Mouse (Mus musculus): ENCODE results near the gene Xntrpc. TPM values are rescaled to one million over a fixed set of nuclear protein-coding genes. Genes with fewer than 3 reads are reported as not detected.
"Not testable (repeated sequence)": the region's sequence is repeated elsewhere in the genome, so short reads cannot be mapped to it uniquely, and the experiment has no call there.

The Xntrpc gene
- polyA plus RNA-seq, 1 experiment from 2014 or later, result 1.8 TPM

DNA sequence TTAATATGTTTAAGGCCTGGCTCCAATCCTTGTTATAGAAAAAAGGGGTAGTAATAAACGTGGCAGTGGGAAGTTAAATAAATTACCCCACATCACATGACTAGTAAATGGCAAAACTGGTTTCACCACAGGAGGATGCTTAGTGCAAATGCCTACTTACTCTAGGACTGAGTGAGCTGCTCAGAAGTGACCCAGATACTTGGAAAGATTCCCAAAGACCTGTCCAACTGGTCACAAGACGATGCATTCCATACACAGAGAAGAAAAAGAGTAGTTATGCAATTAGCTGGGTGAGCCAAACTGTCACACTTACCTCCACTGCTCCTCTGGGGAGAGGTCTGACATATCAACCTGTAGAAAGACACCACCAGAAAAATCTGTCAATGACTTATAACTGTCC, 23.2 kb upstream of the Xntrpc start:
- no peak for DNase-seq (ENCODE audit: low spot score)
- Histone ChIP-seq H3K27me3 (ENCODE audit: low read depth, poor library complexity, severe bottlenecking) (no peaks in the 10 kb centered on the region), H3K4me1 (no peaks in the 10 kb centered on the region), H3K4me3 (no peak overlapping the region), H3K9me3 (replicated peaks) (no peaks in the 10 kb centered on the region), H3K36me3 (peaks cover 63% of the 10 kb centered on the region), H3K27ac (replicated peaks) (no peak overlapping the region)
- 90% methylated on average over 2 of the region's 2 CpGs for whole genome bisulfite sequencing

GRCm38 (mm10) chr7:102048524-102048923, 17.0 kb upstream of the Xntrpc start:
- not testable (repeated sequence) for H3K4me1 ChIP-seq; DNase-seq (ENCODE audit: low spot score); H3K27ac ChIP-seq (replicated peaks); H3K27me3 ChIP-seq (ENCODE audit: low read depth, poor library complexity, severe bottlenecking); H3K9me3 ChIP-seq (replicated peaks); H3K4me3 ChIP-seq
- peaks cover 51% of the 10 kb centered on the region for H3K36me3 ChIP-seq

GRCm38 (mm10) chr7:102061353-102061752, 4.2 kb upstream of the Xntrpc start:
- DNase-seq (ENCODE audit: low spot score), result no peak
- WGBS, result 90% methylated on average over 3 of the region's 3 CpGs
- Histone ChIP-seq H3K36me3 (peaks cover 60% of the 10 kb centered on the region), H3K9me3 (replicated peaks) (no peaks in the 10 kb centered on the region), H3K27me3 (ENCODE audit: low read depth, poor library complexity, severe bottlenecking) (no peaks in the 10 kb centered on the region), H3K4me3 (no peak overlapping the region), H3K27ac (replicated peaks) (no peak overlapping the region), H3K4me1 (peaks cover 19% of the 10 kb centered on the region)

DNA sequence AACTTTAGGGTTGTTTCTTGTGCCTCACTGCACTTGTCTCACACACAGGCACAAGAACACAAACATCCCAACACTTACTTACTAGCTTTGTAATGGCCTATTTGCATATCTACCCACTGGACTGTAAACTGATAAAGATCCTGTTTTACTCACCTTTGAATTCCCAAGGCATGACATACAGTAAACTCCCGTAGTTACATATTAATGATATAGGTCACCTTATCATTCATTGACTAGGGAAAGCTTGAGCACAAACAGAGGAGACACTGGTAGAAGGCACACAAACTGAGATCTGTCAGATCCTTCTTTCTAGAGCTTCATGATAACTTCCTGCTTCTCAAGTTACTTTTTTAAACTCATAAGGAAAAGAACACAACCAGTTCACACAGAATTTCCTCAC, 3.3 kb upstream of the Xntrpc start:
- peaks cover 23% of the 10 kb centered on the region for H3K4me1 ChIP-seq
- no peaks in the 10 kb centered on the region for H3K9me3 ChIP-seq (replicated peaks)
- H3K27me3 ChIP-seq (ENCODE audit: low read depth, poor library complexity, severe bottlenecking), result no peaks in the 10 kb centered on the region
- peaks cover 52% of the 10 kb centered on the region for H3K36me3 ChIP-seq
- H3K4me3 ChIP-seq, result no peak overlapping the region
- no peak overlapping the region for H3K27ac ChIP-seq (replicated peaks)
- WGBS, result 91% methylated on average over 1 of the region's 1 CpGs
- DNase-seq (ENCODE audit: low spot score), result no peak

DNA sequence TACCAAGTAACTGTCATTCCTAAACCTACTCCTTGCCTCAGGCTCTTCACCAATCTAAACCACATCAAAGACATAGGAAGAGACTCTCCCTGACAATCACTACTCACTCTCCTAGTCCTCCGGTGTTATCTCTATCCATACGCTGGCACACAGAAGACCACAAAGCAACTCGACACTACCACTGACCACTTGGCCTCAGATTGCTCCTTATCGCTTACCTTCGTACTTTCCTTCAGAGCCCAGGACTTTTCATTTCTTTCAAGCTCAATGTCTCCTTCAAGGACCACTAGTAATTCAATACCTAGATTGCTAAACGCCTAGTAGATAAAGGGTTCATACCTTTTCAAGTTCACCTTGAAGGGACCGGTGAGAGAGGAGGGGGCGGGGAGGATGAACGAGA, 1.6 kb upstream of the Xntrpc start:
- DNase-seq (ENCODE audit: low spot score), result no peak
- no peaks in the 10 kb centered on the region for H3K9me3 ChIP-seq (replicated peaks)
- peak overlapping the region; percentile 84 for H3K4me3 ChIP-seq
- H3K36me3 ChIP-seq, result peaks cover 49% of the 10 kb centered on the region
- peaks cover 23% of the 10 kb centered on the region for H3K4me1 ChIP-seq
- no peaks in the 10 kb centered on the region for H3K27me3 ChIP-seq (ENCODE audit: low read depth, poor library complexity, severe bottlenecking)
- no peak overlapping the region for H3K27ac ChIP-seq (replicated peaks)
- WGBS, result 92% methylated on average over 9 of the region's 9 CpGs

DNA sequence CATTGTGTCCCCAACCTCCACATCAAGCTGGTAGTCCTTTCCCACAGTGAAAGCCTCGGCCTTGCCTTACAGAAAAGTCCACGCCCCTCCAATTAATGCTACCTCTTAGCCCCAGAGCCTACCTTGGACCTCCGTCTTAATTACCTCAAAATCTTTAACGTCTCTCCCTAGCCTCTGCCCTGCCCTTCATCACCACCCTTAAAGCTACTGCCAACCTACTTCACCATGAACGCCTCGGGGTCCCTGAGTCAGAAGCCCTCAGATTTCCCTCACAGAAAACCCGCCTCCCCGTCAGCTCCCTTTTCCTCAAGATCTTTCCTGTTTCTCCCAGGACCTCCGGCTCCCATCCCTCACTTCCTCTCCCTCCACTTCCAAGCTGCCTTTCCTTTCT, 863 bp upstream of the Xntrpc start:
- WGBS, result 2% methylated on average over 9 of the region's 9 CpGs
- Histone ChIP-seq H3K9me3 (replicated peaks) (no peaks in the 10 kb centered on the region), H3K4me3 (peak overlapping the region; percentile 84), H3K27me3 (ENCODE audit: low read depth, poor library complexity, severe bottlenecking) (no peaks in the 10 kb centered on the region), H3K4me1 (peaks cover 23% of the 10 kb centered on the region), H3K36me3 (peaks cover 46% of the 10 kb centered on the region), H3K27ac (replicated peaks) (peak overlapping the region; percentile 93)
- no peak for DNase-seq (ENCODE audit: low spot score)

DNA sequence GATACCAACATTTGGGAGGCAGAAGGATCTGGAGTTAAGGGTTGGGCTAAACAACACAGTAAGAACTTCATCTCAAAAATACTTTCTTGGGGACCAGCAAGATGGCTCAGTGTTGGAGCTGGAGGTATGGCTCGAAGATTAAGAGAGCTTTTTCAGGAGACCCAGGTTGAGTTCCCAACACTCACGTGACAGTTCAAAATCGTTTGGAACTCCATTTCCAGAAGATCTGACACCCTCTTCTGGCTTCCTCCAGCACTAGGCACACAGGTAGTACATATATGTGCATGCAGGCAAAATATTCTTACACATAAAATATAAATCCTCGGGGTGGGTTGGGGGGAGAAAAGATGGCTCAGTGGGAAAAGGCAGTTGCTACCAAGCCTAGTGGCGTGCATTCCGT, 850 bp downstream of the Xntrpc start:
- H3K9me3 ChIP-seq (replicated peaks), result no peaks in the 10 kb centered on the region
- peak overlapping the region; percentile 93; the same call in 1 of the 2 replicates for H3K27ac ChIP-seq (replicated peaks)
- peak overlapping the region; percentile 84 for H3K4me3 ChIP-seq
- DNase-seq (ENCODE audit: low spot score), result no peak
- no peaks in the 10 kb centered on the region for H3K27me3 ChIP-seq (ENCODE audit: low read depth, poor library complexity, severe bottlenecking)
- H3K36me3 ChIP-seq, result peaks cover 48% of the 10 kb centered on the region
- peaks cover 23% of the 10 kb centered on the region for H3K4me1 ChIP-seq
- 83% methylated on average over 6 of the region's 6 CpGs for WGBS

- Histone ChIP-seq H3K9me3 (replicated peaks) (no peaks in the 10 kb centered on the region), H3K4me1 (no peaks in the 10 kb centered on the region), H3K27ac (replicated peaks) (no peak overlapping the region), H3K27me3 (ENCODE audit: low read depth, poor library complexity, severe bottlenecking) (no peaks in the 10 kb centered on the region), H3K4me3 (no peak overlapping the region), H3K36me3 (peaks cover 97% of the 10 kb centered on the region)
- DNase-seq (ENCODE audit: low spot score), result no peak
- 86% methylated on average over 7 of the region's 7 CpGs for WGBS
These were observed 11.3 kb downstream of the Xntrpc start for GRCm38 (mm10) chr7:102076714-102077296.

DNA sequence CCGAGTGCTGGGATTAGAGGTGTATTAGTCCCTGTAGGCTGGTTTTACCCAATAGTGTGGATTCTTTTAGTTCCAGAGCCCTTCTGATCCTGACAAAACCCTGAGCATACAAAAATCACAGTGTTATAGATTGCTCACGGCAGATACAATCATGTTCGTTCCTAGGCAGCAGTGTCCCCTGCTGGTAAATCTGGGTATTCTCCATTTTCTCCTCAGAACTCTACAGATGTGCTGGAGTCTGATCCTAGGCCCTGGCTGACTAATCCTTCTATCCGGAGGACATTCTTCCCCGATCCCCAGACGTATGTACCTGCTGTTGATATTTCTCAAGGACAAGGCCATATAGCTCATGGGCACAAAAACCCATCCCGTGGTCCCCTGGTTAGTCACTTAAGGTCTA, 13.0 kb downstream of the Xntrpc start:
- H3K36me3 ChIP-seq, result peaks cover 97% of the 10 kb centered on the region

DNA sequence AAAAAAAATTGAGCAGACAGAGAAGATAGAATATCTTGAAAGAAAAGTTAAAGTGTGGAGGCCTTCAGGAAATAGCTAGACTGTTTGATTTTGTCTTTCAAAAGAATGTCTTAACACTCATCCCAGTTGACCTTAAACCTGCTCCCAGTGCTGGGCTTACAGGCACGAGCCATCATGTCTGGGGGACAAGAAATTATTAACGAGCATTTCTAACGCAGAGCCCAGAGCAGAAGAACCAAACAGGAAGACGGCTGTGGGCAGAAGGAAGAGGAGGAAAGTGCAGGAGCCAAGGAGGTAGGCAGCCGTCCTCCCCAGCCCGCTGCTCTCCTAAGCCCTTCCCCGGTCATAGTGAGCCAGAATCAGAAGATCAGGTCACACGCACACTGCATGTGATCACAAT, 14.8 kb downstream of the Xntrpc start:
- no peaks in the 10 kb centered on the region for H3K9me3 ChIP-seq (replicated peaks)
- no peak overlapping the region for H3K4me3 ChIP-seq
- peaks cover 97% of the 10 kb centered on the region for H3K36me3 ChIP-seq
- WGBS, result 95% methylated on average over 8 of the region's 8 CpGs
- no peak for DNase-seq (ENCODE audit: low spot score)
- no peak overlapping the region for H3K27ac ChIP-seq (replicated peaks)
- H3K4me1 ChIP-seq, result no peaks in the 10 kb centered on the region
- no peaks in the 10 kb centered on the region for H3K27me3 ChIP-seq (ENCODE audit: low read depth, poor library complexity, severe bottlenecking)

More for the DNA sequence above, 13.0 kb downstream of the Xntrpc start:
- no peak for DNase-seq (ENCODE audit: low spot score)
- H3K27ac ChIP-seq (replicated peaks), result no peak overlapping the region
- H3K27me3 ChIP-seq (ENCODE audit: low read depth, poor library complexity, severe bottlenecking), result no peaks in the 10 kb centered on the region
- WGBS, result 82% methylated on average over 7 of the region's 7 CpGs
- H3K4me3 ChIP-seq, result no peak overlapping the region
- H3K9me3 ChIP-seq (replicated peaks), result no peaks in the 10 kb centered on the region
- no peaks in the 10 kb centered on the region for H3K4me1 ChIP-seq

GRCm38 (mm10) chr7:102081784-102082183, 16.3 kb downstream of the Xntrpc start:
- Histone ChIP-seq H3K9me3 (replicated peaks) (no peaks in the 10 kb centered on the region), H3K4me3 (no peak overlapping the region), H3K4me1 (no peaks in the 10 kb centered on the region), H3K36me3 (peaks cover 96% of the 10 kb centered on the region), H3K27me3 (ENCODE audit: low read depth, poor library complexity, severe bottlenecking) (no peaks in the 10 kb centered on the region), H3K27ac (replicated peaks) (no peak overlapping the region)
- DNase-seq (ENCODE audit: low spot score), result no peak
- WGBS, result 95% methylated on average over 5 of the region's 5 CpGs

GRCm38 (mm10) chr7:102082816-102083215, 17.3 kb downstream of the Xntrpc start, which contains the start of gene Trpc2:
Gene Trpc2, plus strand, starts transcription at chr7:102083116.
- H3K4me1 ChIP-seq, result no peaks in the 10 kb centered on the region
- H3K9me3 ChIP-seq (replicated peaks), result no peaks in the 10 kb centered on the region
- H3K27me3 ChIP-seq (ENCODE audit: low read depth, poor library complexity, severe bottlenecking), result no peaks in the 10 kb centered on the region
- peaks cover 92% of the 10 kb centered on the region for H3K36me3 ChIP-seq
- no peak within 1 kb of the TSS for H3K4me3 ChIP-seq
- no peak within 1 kb of the TSS for H3K27ac ChIP-seq (replicated peaks)
- 88% methylated on average over 5 of the region's 5 CpGs for WGBS
- DNase-seq (ENCODE audit: low spot score), result no peak

DNA sequence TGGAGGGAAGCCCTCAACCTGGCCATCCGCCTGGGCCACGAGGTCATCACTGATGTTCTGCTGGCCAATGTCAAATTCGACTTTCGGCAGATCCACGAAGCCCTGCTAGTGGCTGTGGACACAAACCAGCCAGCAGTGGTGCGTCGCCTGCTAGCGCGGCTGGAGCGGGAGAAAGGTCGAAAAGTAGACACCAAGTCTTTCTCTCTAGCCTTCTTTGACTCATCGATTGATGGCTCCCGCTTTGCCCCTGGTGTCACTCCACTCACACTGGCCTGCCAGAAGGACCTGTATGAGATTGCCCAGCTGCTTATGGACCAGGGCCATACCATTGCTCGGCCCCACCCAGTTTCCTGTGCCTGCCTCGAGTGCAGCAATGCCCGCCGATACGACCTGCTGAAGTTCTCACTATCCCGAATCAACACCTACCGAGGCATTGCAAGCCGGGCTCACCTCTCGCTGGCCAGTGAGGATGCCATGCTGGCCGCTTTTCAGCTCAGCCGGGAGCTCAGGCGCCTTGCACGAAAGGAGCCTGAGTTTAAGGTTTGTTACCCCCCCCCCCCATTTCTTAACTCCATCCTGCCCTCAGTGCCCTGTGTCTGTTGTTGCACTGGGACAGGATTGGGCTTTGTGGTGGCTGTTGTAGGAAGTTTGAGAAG, 18.7 kb downstream of the Xntrpc start:
- Histone ChIP-seq H3K9me3 (replicated peaks) (no peaks in the 10 kb centered on the region), H3K27ac (replicated peaks) (no peak overlapping the region), H3K27me3 (ENCODE audit: low read depth, poor library complexity, severe bottlenecking) (no peaks in the 10 kb centered on the region), H3K36me3 (peaks cover 91% of the 10 kb centered on the region), H3K4me1 (no peaks in the 10 kb centered on the region), H3K4me3 (no peak overlapping the region)
- DNase-seq (ENCODE audit: low spot score), result no peak
- WGBS, result 92% methylated on average over 26 of the region's 26 CpGs
